Mouse (Mus musculus) bone marrow macrophage, adult 2 months (primary cell): ENCODE data around the gene Grin2c. TPM values are rescaled to one million over a fixed set of nuclear protein-coding genes. Genes with fewer than 3 reads are reported as not detected.
A peak's percentile ranks its signal among the peaks of the same experiment; 100 is the strongest.

Experiments
- H3K27ac ChIP-seq: 2 replicates; pipeline ENCODE4 v1.5.1; 2012; ENCODE audit warnings: low read depth, low read length; ENCODE audit not compliant: insufficient read depth
- H3K4me1 ChIP-seq: 2 replicates; pipeline ENCODE4 v1.6.1; 2012; ENCODE audit warnings: low read length; ENCODE audit not compliant: control insufficient read depth, insufficient read depth
- H3K4me3 ChIP-seq: 2 replicates; pipeline ENCODE4 v1.5.1; 2012; ENCODE audit warnings: mild to moderate bottlenecking, low read length, moderate library complexity; ENCODE audit not compliant: insufficient read depth
- CTCF ChIP-seq: IDR thresholded peaks from 2 replicates; pipeline ENCODE4 v1.5.1; 2012; ENCODE audit warnings: low read depth, mild to moderate bottlenecking, low read length, moderate library complexity
- POLR2A ChIP-seq: IDR thresholded peaks from 2 replicates; pipeline ENCODE4 v1.6.1; 2012; ENCODE audit warnings: mild to moderate bottlenecking, low read depth, low read length, borderline replicate concordance
- polyA plus RNA-seq: library from polyadenylated mRNA; stranded (reverse); fragments of >200 nt; gene quantifications from 2 replicates; pipeline ENCODE4 v1.2.4, GENCODE M21; 2012; ENCODE audit not compliant: missing spikeins, insufficient read depth, insufficient read length

Grin2c gene
- polyA plus RNA-seq, 1 experiment, result not detected

DNA sequence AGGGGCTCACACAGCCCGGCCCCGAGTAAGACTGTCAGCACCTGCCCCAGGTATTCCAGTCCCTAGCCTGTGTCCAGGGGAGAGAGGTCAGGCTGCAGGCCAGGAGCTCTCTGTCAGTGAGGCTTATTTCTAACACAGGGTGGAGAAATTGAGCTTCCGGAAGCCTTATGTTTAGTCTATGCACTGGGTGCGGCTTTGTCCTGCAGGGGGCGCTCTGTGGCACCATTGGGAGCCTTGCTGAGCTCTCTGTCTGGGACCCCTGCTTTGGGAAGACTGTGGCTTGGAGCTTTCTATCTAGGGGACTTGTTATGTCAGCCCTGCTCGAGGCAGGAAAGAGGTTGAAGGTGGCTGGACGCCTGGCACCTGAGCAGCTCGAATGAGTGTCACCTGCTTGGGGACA, 42.2 kb downstream of the Grin2c start:
- Histone ChIP-seq H3K27ac (no peak overlapping the region), H3K4me1 (no peaks in the 10 kb centered on the region), H3K4me3 (no peak overlapping the region)
- TF ChIP-seq CTCF, result peak; percentile 91
- TF ChIP-seq POLR2A, result no peak

DNA sequence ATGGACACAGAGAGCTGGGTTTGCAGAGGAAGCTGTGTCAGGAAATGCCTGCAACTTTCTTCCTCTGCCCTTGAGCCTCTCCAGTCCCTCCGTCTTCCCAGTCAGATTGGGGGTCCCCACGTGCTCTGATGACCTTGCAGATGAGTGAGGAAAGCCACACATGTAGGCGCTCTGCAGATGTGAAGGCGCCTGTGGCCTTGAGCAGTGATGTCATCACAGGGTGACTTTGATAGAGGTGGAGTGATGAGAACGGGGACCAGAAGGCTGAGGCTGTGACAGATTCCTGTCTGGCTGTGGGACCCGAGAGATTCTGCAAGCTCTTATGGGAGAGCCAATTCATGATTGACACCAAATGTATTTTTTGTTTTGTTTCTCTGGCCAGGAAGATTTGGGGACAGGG, 43.2 kb downstream of the Grin2c start:
- H3K27ac ChIP-seq, result no peak overlapping the region
- H3K4me1 ChIP-seq, result no peaks in the 10 kb centered on the region

DNA sequence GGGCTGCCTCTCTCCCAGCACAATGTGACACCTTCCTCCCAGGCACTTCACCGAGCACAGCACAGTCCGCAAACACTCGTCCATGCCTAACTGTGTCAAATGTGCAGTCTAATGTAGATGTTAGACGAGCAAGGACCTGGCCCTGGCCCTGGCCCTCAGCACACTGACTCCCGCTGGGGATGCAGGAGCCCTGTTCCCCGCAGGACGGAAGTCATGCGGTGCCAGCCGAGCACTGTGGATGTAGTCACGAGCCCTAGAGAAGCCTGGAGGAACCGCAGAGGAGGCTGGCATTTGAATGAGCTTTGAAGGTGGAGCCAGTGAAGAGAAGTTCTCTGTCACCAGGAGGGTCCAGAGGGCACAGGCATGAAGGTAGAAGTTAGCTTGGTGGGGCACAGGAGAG, 43.6 kb downstream of the Grin2c start:
- H3K4me3 ChIP-seq, result no peak overlapping the region
- no peak overlapping the region for H3K27ac ChIP-seq
- TF ChIP-seq POLR2A, result no peak
- no peak for TF ChIP-seq CTCF
- H3K4me1 ChIP-seq, result no peaks in the 10 kb centered on the region

More for the DNA sequence above, 43.2 kb downstream of the Grin2c start:
- TF ChIP-seq POLR2A (no peak), CTCF (no peak)
- no peak overlapping the region for H3K4me3 ChIP-seq

DNA sequence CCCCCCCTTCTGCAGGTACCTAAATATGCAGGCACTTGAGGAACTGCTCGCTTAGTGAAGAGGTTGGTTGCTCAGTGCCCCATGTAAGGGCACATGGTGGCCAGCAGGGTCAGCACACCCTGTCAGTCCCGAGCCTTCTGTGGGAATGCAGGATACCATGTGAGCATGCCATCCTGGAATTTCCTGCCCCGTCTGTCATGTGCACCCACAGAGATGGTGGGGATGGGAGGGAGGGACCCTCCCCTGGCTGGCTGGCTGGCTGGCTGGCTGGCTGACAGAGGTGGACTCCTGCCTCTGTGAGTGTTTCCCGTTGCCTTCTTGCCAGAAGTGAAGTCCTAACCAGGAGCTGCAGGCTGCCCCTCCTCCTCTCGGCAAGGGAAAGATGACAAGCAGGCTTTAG, 44.5 kb downstream of the Grin2c start:
- Histone ChIP-seq H3K4me1 (0 out of 2 replicates have a peak, but pooled peaks cover 2% of the 10 kb centered on the region), H3K27ac (no peak overlapping the region), H3K4me3 (no peak overlapping the region)
- TF ChIP-seq CTCF (no peak), POLR2A (no peak)

DNA sequence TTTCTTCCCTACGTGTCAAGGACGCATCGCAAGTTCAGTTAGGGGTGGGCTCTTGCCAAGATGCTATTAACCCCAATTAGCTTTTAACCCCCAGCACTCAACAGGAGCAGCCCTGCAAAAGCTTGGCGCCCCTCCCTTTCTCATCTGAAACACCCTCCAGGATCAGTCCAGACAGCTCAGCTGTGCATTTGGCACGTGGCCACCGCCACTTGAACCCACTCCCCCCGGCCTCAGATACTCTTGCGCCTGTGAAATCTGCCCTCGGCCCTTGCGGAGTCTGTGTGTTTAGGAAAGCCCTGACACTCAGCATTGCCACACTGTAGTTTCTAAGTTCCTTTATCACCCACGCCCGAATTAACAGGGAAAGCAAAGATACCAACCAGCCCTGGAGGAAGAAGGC, 45.0 kb downstream of the Grin2c start:
- Histone ChIP-seq H3K4me3 (no peak overlapping the region), H3K27ac (no peak overlapping the region), H3K4me1 (0 out of 2 replicates have a peak, but pooled peaks cover 2% of the 10 kb centered on the region)
- TF ChIP-seq POLR2A (no peak), CTCF (no peak)

DNA sequence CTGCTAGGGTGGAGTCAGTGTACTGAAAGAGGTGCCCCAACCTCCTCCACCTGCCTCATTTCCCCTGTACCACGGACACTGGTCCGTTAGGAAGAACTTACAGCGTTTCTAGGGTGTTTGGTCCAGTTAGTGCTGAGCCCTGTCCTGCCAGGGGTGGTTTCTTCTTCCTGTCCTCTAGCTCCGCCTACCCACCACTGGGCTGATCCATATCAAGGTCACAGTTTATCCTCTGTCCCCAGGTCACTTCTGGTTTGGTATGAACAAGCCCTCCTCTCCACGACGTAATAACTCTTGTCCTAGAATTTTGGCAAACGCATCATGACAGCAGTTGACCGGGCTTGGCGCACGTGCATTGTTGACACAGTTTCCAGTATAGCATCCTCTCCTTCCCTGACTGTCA, 47.4 kb downstream of the Grin2c start:
- H3K27ac ChIP-seq, result no peak overlapping the region
- no peak for TF ChIP-seq CTCF
- TF ChIP-seq POLR2A, result no peak
- H3K4me3 ChIP-seq, result no peak overlapping the region
- 0 out of 2 replicates have a peak, but pooled peaks cover 2% of the 10 kb centered on the region for H3K4me1 ChIP-seq

DNA sequence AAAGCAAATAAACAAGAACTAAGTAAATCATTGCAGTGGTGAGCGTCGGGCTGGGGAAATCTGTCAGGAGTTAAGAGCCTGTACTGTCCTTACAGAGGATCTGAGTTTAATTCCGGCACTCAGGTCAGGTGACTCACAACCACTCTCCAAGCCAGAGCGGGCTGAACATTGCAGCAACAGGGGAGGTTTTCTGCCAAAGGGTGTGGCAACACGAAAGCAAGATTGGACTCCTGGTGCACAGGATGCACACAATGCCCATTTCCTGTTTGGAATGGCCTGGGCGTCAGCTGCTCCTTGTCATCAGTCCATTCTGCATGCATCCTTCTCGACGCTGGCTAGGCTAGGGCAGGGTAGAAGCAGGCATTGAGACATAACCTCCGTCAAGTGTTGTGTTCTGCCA, 47.8 kb downstream of the Grin2c start:
- H3K27ac ChIP-seq, result no peak overlapping the region

DNA sequence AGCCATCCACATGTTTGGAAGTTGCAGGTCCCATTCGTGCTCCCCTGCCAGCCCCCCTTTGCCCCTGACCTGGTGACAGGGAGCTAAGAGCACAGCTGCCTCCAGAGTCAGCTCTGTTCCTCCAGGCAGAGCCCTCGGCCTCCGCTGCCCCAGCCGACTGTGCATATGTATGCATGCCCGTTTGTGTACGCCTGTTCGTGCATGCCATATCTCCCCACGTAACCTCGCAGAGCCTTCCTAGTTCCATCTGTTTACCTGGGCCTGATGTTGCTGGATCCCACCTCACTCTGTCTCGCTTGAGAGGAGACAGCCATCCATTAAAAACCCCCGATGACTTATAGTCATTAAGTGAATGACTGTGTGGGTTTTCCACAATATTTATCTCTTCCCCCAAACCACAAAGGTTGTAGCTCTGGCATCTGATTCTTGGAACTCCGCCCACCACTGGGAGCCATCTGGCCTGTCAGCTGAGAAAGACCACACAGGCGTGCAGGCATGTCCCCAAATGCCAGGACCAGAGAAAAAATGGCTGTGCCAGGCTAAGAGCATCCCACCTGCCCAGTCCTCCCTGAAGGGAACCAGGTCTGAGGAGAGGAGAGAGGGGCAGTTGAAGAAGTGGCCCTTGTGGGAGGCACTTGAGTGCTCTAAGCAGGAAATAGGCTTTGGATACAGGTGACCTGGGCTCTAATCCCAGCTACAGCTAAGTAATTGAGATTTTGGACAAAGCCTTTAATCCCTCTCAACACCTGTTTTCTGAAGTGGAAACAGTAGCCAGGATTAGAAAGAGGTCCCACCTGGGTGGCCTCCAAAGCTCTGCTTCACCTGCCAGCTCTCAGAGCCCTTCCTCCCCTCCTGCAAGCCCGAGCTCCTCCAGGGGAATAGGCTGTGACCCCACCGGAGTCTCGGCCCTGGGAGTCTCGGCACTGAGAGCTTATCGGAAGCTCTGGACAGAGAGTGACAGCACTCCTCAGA, 49.3 kb downstream of the Grin2c start:
- Histone ChIP-seq H3K4me3 (no peak overlapping the region), H3K27ac (no peak overlapping the region), H3K4me1 (0 out of 2 replicates have a peak, but pooled peaks cover 2% of the 10 kb centered on the region)
- TF ChIP-seq POLR2A (no peak), CTCF (no peak)

More for the DNA sequence above, 47.8 kb downstream of the Grin2c start:
- TF ChIP-seq CTCF (no peak), POLR2A (no peak)
- H3K4me1 ChIP-seq, result 0 out of 2 replicates have a peak, but pooled peaks cover 2% of the 10 kb centered on the region
- no peak overlapping the region for H3K4me3 ChIP-seq

DNA sequence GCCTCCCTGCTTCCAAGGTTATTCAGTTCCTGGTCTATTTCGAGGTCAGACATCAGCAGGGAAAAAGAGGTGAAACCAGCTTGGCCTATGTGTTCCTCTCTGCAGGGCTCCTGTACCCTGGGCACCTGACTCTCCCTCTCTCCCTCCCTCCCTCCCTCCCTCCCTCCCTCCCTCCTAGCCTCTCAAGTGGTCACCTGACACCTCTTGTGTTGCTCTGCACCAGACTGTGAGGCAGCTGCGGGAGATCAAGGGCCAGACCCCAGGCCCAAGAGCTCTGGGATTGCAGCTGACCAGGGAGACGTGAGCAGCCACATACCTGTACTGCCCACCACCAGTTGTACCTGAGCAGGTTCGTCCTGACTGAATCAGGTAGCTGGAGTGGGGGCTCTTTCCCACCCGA, 51.9 kb downstream of the Grin2c start:
- no peak overlapping the region for H3K4me3 ChIP-seq
- H3K4me1 ChIP-seq, result peaks cover 3% of the 10 kb centered on the region
- no peak overlapping the region for H3K27ac ChIP-seq
- no peak for TF ChIP-seq CTCF
- no peak for TF ChIP-seq POLR2A

DNA sequence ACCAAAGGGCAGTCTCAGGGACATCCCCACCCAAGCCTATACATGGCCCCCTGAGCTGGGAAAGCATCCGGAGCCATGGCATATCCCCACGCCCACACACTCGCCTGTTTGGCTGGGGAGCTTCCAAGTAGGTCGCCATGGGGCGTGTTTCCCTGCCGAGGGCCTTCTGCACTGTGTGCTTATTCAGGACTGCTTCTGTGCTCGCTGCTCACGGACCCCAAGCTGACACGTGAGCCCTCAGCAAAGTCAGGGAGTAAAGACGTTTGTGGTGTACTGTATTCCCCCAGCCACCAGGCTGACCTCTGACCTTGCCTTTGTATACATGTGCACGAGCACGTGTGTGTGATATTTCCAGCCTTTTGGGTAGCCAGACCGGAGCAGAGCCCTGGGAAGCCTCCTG, 54.9 kb downstream of the Grin2c start:
- H3K4me3 ChIP-seq, result no peak overlapping the region
- H3K4me1 ChIP-seq, result peaks cover 13% of the 10 kb centered on the region
- no peak overlapping the region for H3K27ac ChIP-seq
- no peak for TF ChIP-seq CTCF
- no peak for TF ChIP-seq POLR2A

DNA sequence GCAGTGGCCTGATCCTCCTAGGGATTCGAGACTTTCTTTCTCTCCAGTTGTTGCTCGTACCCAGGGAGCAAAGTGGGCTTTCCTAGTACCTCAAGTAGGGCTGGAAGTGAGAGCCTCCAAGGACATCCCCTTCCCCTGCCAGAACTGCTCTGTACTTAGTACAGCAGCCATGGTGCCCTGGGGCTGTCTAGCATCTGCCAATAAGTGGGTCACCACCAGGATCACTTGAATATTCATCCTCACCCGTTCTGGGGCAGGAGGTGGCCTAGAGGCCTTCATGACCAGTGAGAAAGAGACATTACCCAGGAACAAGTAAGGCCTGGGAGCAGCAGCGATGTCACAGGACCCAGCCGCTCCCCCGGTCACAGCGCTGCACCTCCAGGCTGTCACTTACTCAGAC, 57.1 kb downstream of the Grin2c start:
- H3K27ac ChIP-seq, result peak overlapping the region; percentile 63
- no peak overlapping the region for H3K4me3 ChIP-seq
- peaks cover 13% of the 10 kb centered on the region for H3K4me1 ChIP-seq
- TF ChIP-seq CTCF (no peak), POLR2A (no peak)
